ENCODE assay signal across 18 mouse cellular contexts in the genomic region with DNA sequence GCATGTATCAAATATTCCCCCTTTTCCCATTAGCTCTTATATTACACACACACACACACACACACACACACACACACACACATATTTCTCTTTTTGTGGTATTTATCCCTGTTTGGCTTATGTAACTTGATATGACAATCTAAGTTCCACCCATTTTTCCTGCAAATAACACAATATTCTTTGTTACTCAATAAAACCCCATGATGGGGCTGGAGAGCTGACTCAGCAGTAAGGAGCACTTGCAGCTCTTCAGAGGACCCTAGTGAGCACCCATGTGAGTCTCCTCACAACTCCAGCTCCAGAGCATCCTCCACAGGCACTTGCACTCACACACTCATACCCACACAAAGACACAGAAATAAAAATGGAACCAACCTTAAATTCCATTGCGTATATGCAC.
A peak's percentile ranks its signal among the peaks of the same experiment; 100 is the strongest.
DNase-seq lines count a peak whose midpoint lies in the region; ATAC-seq and TF ChIP-seq lines count a peak whose summit lies in the region.
"Had no signal": no experiment of that assay in that cellular context is flagged by ENCODE, and none has a peak within 500 bp of the region (broad histone marks: within the 10 kb centered on the region; RNA-seq: fewer than 3 reads in every experiment).

No protein-coding gene starts in this region.

- no peaks in the 10 kb centered on the region for H3K27me3 ChIP-seq in forebrain, postnatal 0 days (ENCODE audit: insufficient read depth, low read length)
- H3K27me3 ChIP-seq in forebrain, embryonic 14.5 days (replicated peaks; ENCODE audit: control insufficient read depth, insufficient read depth, low read length): no peaks in the 10 kb centered on the region
- no peaks in the 10 kb centered on the region for H3K27me3 ChIP-seq in hindbrain, embryonic 15.5 days
- no peaks in the 10 kb centered on the region for H3K27me3 ChIP-seq in hindbrain, embryonic 16.5 days (replicated peaks; ENCODE audit: control insufficient read depth, insufficient read depth, low read length)
- H3K27me3 ChIP-seq in neural tube, embryonic 13.5 days: no peaks in the 10 kb centered on the region
- H3K27me3 ChIP-seq: forebrain, embryonic 13.5 days; heart, embryonic 12.5 days; Patski had no signal

- peak; percentile 42; the same call in 1 of the 2 replicates for ATAC-seq in forebrain, postnatal 0 days
- no peak for ATAC-seq in forebrain, embryonic 14.5 days
- no peak for ATAC-seq in hindbrain, embryonic 15.5 days (ENCODE audit: low FRiP score, low read depth)
- ATAC-seq in hindbrain, embryonic 16.5 days: no peak
- ATAC-seq in neural tube, embryonic 13.5 days (ENCODE audit: low read depth): no peak
- ATAC-seq in activated CD4-positive, CD25-positive, alpha-beta regulatory T cell, adult 4 months: no peak
- ATAC-seq: inflammation-experienced regulatory T-cells, adult 6 months; intestine, postnatal 0 days; Patski had no signal

- no peak overlapping the region for H3K4me3 ChIP-seq in forebrain, postnatal 0 days (ENCODE audit: low read depth, low read length)
- H3K4me3 ChIP-seq in forebrain, embryonic 14.5 days (ENCODE audit: low read depth, low read length): no peak overlapping the region
- no peak overlapping the region for H3K4me3 ChIP-seq in hindbrain, embryonic 15.5 days
- H3K4me3 ChIP-seq in hindbrain, embryonic 16.5 days (ENCODE audit: low read length): no peak overlapping the region
- no peak overlapping the region for H3K4me3 ChIP-seq in neural tube, embryonic 13.5 days
- H3K4me3 ChIP-seq: embryonic facial prominence, embryonic 10.5 days; forebrain, embryonic 13.5 days; heart, adult 2 months; heart, embryonic 12.5 days; hindbrain, embryonic 10.5 days had no signal

- TF ChIP-seq CTCF in forebrain, postnatal 0 days (IDR thresholded peaks at IDR 0.05; ENCODE audit: low read depth): no peak

- 96% methylated on average over 1 of the region's 1 CpGs for WGBS in forebrain, postnatal 0 days
- WGBS in forebrain, embryonic 14.5 days: 96% methylated on average over 1 of the region's 1 CpGs
- WGBS in hindbrain, embryonic 15.5 days: 93% methylated on average over 1 of the region's 1 CpGs
- 88% methylated on average over 1 of the region's 1 CpGs for WGBS in hindbrain, embryonic 16.5 days
- WGBS in neural tube, embryonic 13.5 days: 97% methylated on average over 1 of the region's 1 CpGs

- no peaks in the 10 kb centered on the region for H3K9me3 ChIP-seq in forebrain, postnatal 0 days (ENCODE audit: low read length)
- H3K9me3 ChIP-seq in forebrain, embryonic 14.5 days (replicated peaks; ENCODE audit: control insufficient read depth, low read length): no peaks in the 10 kb centered on the region
- H3K9me3 ChIP-seq in hindbrain, embryonic 15.5 days: no peaks in the 10 kb centered on the region
- no peaks in the 10 kb centered on the region for H3K9me3 ChIP-seq in hindbrain, embryonic 16.5 days (ENCODE audit: control insufficient read depth, low read length)
- H3K9me3 ChIP-seq in neural tube, embryonic 13.5 days: no peaks in the 10 kb centered on the region
- H3K9me3 ChIP-seq: embryonic facial prominence, embryonic 10.5 days; hindbrain, embryonic 10.5 days had no signal

- DNase-seq in forebrain, postnatal 0 days: no peak
- DNase-seq in forebrain, embryonic 14.5 days (ENCODE audit: low spot score): no peak
- no peak for DNase-seq in neural tube, embryonic 10.5 days (ENCODE audit: extremely low spot score, low spot score)
- DNase-seq: adrenal gland, adult 2 months; adrenal gland, postnatal 25 days; cerebellum, adult 2 months; heart, adult 2 months had no signal

- H3K9ac ChIP-seq in forebrain, postnatal 0 days: no peak overlapping the region
- no peak overlapping the region for H3K9ac ChIP-seq in forebrain, embryonic 14.5 days (ENCODE audit: low read length)
- no peak overlapping the region for H3K9ac ChIP-seq in hindbrain, embryonic 15.5 days
- no peak overlapping the region for H3K9ac ChIP-seq in hindbrain, embryonic 16.5 days (ENCODE audit: low read depth, low read length)
- no peak overlapping the region for H3K9ac ChIP-seq in neural tube, embryonic 13.5 days
- H3K9ac ChIP-seq: forebrain, embryonic 13.5 days; heart, embryonic 12.5 days had no signal

- no peaks in the 10 kb centered on the region for H3K36me3 ChIP-seq in forebrain, postnatal 0 days (ENCODE audit: insufficient read depth)
- H3K36me3 ChIP-seq in forebrain, embryonic 14.5 days (ENCODE audit: control insufficient read depth, insufficient read depth, low read length): no peaks in the 10 kb centered on the region
- no peaks in the 10 kb centered on the region for H3K36me3 ChIP-seq in hindbrain, embryonic 15.5 days
- H3K36me3 ChIP-seq in hindbrain, embryonic 16.5 days (ENCODE audit: control insufficient read depth, insufficient read depth, low read length): no peaks in the 10 kb centered on the region
- no peaks in the 10 kb centered on the region for H3K36me3 ChIP-seq in neural tube, embryonic 13.5 days
- H3K36me3 ChIP-seq: embryonic facial prominence, embryonic 10.5 days; heart, embryonic 12.5 days; hindbrain, embryonic 10.5 days had no signal

- H3K4me1 ChIP-seq in forebrain, postnatal 0 days (ENCODE audit: insufficient read depth): no peaks in the 10 kb centered on the region
- H3K4me1 ChIP-seq in forebrain, embryonic 14.5 days (ENCODE audit: control insufficient read depth, insufficient read depth, low read length): no peaks in the 10 kb centered on the region
- peaks cover 10% of the 10 kb centered on the region for H3K4me1 ChIP-seq in hindbrain, embryonic 15.5 days (replicated peaks)
- no peaks in the 10 kb centered on the region for H3K4me1 ChIP-seq in hindbrain, embryonic 16.5 days (ENCODE audit: control insufficient read depth, insufficient read depth, low read depth, low read length)
- no peaks in the 10 kb centered on the region; the same call in 1 of the 2 replicates for H3K4me1 ChIP-seq in neural tube, embryonic 13.5 days (replicated peaks)
- H3K4me1 ChIP-seq: embryonic facial prominence, embryonic 10.5 days; forebrain, embryonic 13.5 days; heart, embryonic 12.5 days; hindbrain, embryonic 10.5 days had no signal

- H3K4me2 ChIP-seq in forebrain, postnatal 0 days (ENCODE audit: low read depth): no peak overlapping the region
- H3K4me2 ChIP-seq in forebrain, embryonic 14.5 days (ENCODE audit: low read length): no peak overlapping the region
- no peak overlapping the region for H3K4me2 ChIP-seq in hindbrain, embryonic 15.5 days
- no peak overlapping the region for H3K4me2 ChIP-seq in hindbrain, embryonic 16.5 days (ENCODE audit: low read length)
- H3K4me2 ChIP-seq in neural tube, embryonic 13.5 days: no peak overlapping the region
- H3K4me2 ChIP-seq: forebrain, embryonic 13.5 days; heart, embryonic 12.5 days had no signal

- no peak overlapping the region for H3K27ac ChIP-seq in forebrain, postnatal 0 days (ENCODE audit: low read depth, low read length)
- H3K27ac ChIP-seq in forebrain, embryonic 14.5 days (ENCODE audit: low read depth, low read length): no peak overlapping the region
- peak overlapping the region; percentile 48; the same call in 1 of the 2 replicates for H3K27ac ChIP-seq in hindbrain, embryonic 15.5 days (replicated peaks)
- no peak overlapping the region for H3K27ac ChIP-seq in hindbrain, embryonic 16.5 days (ENCODE audit: low read depth, low read length)
- H3K27ac ChIP-seq in neural tube, embryonic 13.5 days (replicated peaks): peak overlapping the region; percentile 53
- H3K27ac ChIP-seq: embryonic facial prominence, embryonic 10.5 days; forebrain, embryonic 13.5 days; heart, adult 2 months; hindbrain, embryonic 10.5 days had no signal

Comparison
In these comparisons a context has a peak if more than half of its experiments do, and no peak if none do; other contexts are left out.
1. H3K27ac ChIP-seq: peak in hindbrain, embryonic 15.5 days (single experiment) and neural tube, embryonic 13.5 days (single experiment); none in forebrain, postnatal 0 days (single experiment), forebrain, embryonic 14.5 days (single experiment) and hindbrain, embryonic 16.5 days (single experiment).